Mouse (Mus musculus): ENCODE data around the gene Necab2.

DNA sequence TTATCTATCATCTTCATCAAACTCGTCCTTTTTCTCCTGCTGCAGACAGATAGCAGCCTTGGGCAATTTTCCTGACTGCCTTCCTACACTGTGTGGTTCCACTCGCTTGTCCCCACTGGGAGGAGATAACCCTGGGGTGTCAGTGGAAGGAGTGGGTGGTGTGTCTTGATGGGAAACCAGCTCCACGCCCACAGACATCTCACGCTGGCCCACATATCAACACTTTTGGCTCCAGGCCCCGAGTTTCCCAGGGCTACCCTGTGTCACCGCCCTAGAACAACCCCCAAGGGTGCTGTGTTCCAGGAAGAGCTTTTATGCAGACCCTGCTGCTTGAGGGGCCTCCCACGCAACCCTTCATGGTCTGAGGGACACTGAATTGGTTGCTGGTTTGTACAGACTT, 17.2 kb downstream of the Necab2 start:
- TF ChIP-seq CTCF (IDR thresholded peaks at IDR 0.05; ENCODE audit: extremely low read depth, insufficient read length, insufficient replicate concordance, low read depth, low read length): no peak
- TF ChIP-seq POLR2A (IDR thresholded peaks at IDR 0.05; ENCODE audit: low read depth, low read length): no peak

Measured in small intestine, adult 2 months (tissue).